Mouse (Mus musculus) brain, embryonic 14.5 days (tissue): ENCODE measurements at regions not wholly inside any gene's neighbourhood (a gene's known extent, or its start where the extent isn't known, plus 50 kb on each side); places are given as distances from the start of the nearest gene placed in this dataset.

ENCODE experiments used
- CTCF ChIP-seq: fragments of 200-500 bp; IDR thresholded peaks from 2 replicates; pipeline ENCODE4 v1.5.1; 2012; ENCODE audit warnings: inconsistent platforms, mild to moderate bottlenecking, moderate library complexity, borderline replicate concordance; ENCODE audit not compliant: insufficient read depth, insufficient read length; ENCODE audit errors: extremely low read depth
- POLR2A ChIP-seq: fragments of 200-500 bp; IDR thresholded peaks from 2 replicates; pipeline ENCODE4 v1.6.1; 2012; ENCODE audit warnings: mild to moderate bottlenecking, inconsistent platforms, borderline replicate concordance; ENCODE audit not compliant: poor library complexity, insufficient read depth, insufficient read length, severe bottlenecking; ENCODE audit errors: extremely low read depth

- no peak for TF ChIP-seq POLR2A
- no peak for TF ChIP-seq CTCF
These were observed 97.7 kb upstream of the Acsl4 start for GRCm38 (mm10) chrX:142488078-142488477.
